Mouse (Mus musculus): Measurements from ENCODE around the gene Ahnak. TPM values are rescaled to one million over a fixed set of nuclear protein-coding genes. Genes with fewer than 3 reads are reported as not detected.

Ahnak gene
- polyA plus RNA-seq, 1 experiment from 2014 or later = 3.5 TPM

DNA sequence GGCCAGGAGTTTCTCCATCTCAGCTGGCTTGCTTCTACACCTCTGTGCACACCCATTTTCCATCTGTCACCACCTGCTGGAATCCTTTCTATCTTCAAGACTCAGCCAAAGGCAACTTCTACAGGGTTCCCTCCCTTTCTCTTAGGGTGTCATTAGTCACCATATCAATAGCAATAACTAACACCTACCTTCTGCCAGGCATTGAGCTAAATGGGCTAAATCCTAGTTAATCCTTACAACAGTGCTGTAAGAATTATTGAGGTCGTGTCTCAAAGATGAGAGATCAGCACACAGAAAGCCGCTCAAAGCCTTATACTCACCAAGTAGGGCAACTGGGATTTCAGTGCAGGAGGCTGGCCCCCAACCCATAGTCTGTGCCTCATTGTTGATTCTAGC lies 112.0 kb downstream of the Ahnak start:
- WGBS = 81% methylated on average over 2 of the region's 2 CpGs
- no peak overlapping the region for H3K27ac ChIP-seq (ENCODE audit: low read depth, low read length)
- H3K9me3 ChIP-seq (ENCODE audit: control insufficient read depth, low read length) = no peaks in the 10 kb centered on the region
- H3K4me3 ChIP-seq (ENCODE audit: low read length) = no peak overlapping the region
- H3K4me2 ChIP-seq (ENCODE audit: low read length) = no peak overlapping the region
- no peaks in the 10 kb centered on the region for H3K27me3 ChIP-seq (replicated peaks; ENCODE audit: control insufficient read depth, insufficient read depth, low read length)
- H3K4me1 ChIP-seq (ENCODE audit: control insufficient read depth, insufficient read depth, low read depth, low read length) = no peaks in the 10 kb centered on the region
- H3K9ac ChIP-seq (ENCODE audit: low read depth, low read length) = no peak overlapping the region
- no peak for ATAC-seq
- no peaks in the 10 kb centered on the region for H3K36me3 ChIP-seq (ENCODE audit: control insufficient read depth, insufficient read depth, low read length)

DNA sequence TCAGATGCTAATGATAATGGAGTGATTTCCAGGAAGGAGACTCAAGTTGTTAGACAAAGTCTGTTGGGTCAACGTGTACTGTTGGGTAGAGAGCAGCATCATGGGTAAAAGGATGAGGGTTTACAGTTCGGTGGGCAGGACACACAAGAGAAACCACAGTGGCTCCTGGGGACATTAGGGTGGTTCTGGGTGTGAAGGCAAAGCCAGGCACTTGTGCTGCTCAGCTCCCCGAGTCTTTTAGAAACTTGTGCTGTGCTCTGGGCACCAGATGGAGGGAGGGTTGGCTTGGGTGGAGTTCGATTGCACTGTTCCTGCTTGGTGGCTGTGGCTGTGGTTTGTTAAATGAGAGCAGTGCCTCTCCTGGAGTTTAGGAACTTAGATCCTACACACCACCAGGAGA lies 114.9 kb downstream of the Ahnak start:
- no peaks in the 10 kb centered on the region for H3K9me3 ChIP-seq (ENCODE audit: control insufficient read depth, low read length)
- 78% methylated on average over 4 of the region's 4 CpGs for WGBS
- H3K36me3 ChIP-seq (ENCODE audit: control insufficient read depth, insufficient read depth, low read length) = no peaks in the 10 kb centered on the region
- H3K9ac ChIP-seq (ENCODE audit: low read depth, low read length) = no peak overlapping the region
- no peak overlapping the region for H3K4me2 ChIP-seq (ENCODE audit: low read length)
- H3K27me3 ChIP-seq (replicated peaks; ENCODE audit: control insufficient read depth, insufficient read depth, low read length) = no peaks in the 10 kb centered on the region
- H3K4me1 ChIP-seq (ENCODE audit: control insufficient read depth, insufficient read depth, low read depth, low read length) = no peaks in the 10 kb centered on the region
- no peak overlapping the region for H3K4me3 ChIP-seq (ENCODE audit: low read length)
- H3K27ac ChIP-seq (ENCODE audit: low read depth, low read length) = no peak overlapping the region
- no peak for ATAC-seq

DNA sequence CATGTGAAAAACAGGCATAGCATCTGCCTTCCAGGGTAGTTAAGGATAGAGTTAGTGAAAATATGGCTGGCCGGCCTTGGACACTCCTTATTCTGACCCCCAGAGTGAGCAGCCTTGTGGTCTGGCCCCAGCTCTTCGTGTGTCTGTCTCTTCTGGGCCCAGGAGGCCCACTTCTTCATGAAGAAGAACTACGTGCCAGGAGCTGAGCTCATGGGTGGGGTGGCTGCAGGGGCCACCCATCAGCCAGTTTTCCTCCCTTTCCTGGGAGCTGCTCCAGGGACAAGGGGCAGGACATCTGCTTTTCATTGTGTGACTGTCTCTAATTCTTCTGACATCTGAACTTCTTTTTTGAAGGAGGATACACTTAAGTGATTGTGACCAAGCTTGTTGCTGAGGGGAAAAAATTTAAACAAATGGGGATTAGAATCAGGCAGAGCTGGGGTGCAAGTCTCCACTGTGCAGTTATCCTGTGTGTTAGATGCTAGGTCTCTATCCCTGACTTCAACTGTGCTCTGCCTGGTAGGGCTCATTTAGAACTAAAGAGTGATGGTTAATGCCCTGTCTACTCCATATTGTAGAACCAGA lies 116.1 kb downstream of the Ahnak start:
- Histone ChIP-seq H3K9me3 (ENCODE audit: control insufficient read depth, low read length) (no peaks in the 10 kb centered on the region), H3K27me3 (replicated peaks; ENCODE audit: control insufficient read depth, insufficient read depth, low read length) (no peaks in the 10 kb centered on the region), H3K27ac (ENCODE audit: low read depth, low read length) (no peak overlapping the region), H3K9ac (ENCODE audit: low read depth, low read length) (no peak overlapping the region), H3K36me3 (ENCODE audit: control insufficient read depth, insufficient read depth, low read length) (no peaks in the 10 kb centered on the region), H3K4me3 (ENCODE audit: low read length) (no peak overlapping the region), H3K4me1 (ENCODE audit: control insufficient read depth, insufficient read depth, low read depth, low read length) (no peaks in the 10 kb centered on the region), H3K4me2 (ENCODE audit: low read length) (no peak overlapping the region)
- WGBS = 75% methylated on average over 3 of the region's 3 CpGs
- no peak for ATAC-seq

DNA sequence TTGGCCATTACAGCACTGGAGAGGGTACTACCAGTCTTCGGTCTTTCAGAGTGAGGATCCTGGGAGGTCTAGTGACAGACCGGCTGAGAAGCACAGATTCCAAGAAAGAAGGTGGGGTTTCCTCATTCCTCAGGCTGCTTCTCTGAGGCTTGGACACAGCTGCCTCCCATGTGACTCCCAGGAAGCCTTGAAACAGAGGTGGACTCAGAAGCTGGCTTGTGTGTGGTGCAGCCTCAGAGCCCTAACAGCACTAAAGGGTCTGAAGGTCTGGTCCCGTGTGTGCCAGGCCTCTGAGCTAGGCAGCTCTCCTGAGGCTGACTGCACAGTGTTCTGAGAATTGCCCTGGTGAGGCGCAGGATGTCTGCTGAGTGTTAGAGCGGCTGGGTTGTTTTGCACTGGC lies 117.0 kb downstream of the Ahnak start:
- no peak overlapping the region for H3K4me3 ChIP-seq (ENCODE audit: low read length)
- 73% methylated on average over 5 of the region's 5 CpGs for WGBS
- H3K4me1 ChIP-seq (ENCODE audit: control insufficient read depth, insufficient read depth, low read depth, low read length) = no peaks in the 10 kb centered on the region
- H3K27me3 ChIP-seq (replicated peaks; ENCODE audit: control insufficient read depth, insufficient read depth, low read length) = no peaks in the 10 kb centered on the region
- no peaks in the 10 kb centered on the region for H3K36me3 ChIP-seq (ENCODE audit: control insufficient read depth, insufficient read depth, low read length)
- no peak overlapping the region for H3K4me2 ChIP-seq (ENCODE audit: low read length)
- no peak for ATAC-seq
- no peaks in the 10 kb centered on the region for H3K9me3 ChIP-seq (ENCODE audit: control insufficient read depth, low read length)
- H3K9ac ChIP-seq (ENCODE audit: low read depth, low read length) = no peak overlapping the region
- H3K27ac ChIP-seq (ENCODE audit: low read depth, low read length) = no peak overlapping the region

DNA sequence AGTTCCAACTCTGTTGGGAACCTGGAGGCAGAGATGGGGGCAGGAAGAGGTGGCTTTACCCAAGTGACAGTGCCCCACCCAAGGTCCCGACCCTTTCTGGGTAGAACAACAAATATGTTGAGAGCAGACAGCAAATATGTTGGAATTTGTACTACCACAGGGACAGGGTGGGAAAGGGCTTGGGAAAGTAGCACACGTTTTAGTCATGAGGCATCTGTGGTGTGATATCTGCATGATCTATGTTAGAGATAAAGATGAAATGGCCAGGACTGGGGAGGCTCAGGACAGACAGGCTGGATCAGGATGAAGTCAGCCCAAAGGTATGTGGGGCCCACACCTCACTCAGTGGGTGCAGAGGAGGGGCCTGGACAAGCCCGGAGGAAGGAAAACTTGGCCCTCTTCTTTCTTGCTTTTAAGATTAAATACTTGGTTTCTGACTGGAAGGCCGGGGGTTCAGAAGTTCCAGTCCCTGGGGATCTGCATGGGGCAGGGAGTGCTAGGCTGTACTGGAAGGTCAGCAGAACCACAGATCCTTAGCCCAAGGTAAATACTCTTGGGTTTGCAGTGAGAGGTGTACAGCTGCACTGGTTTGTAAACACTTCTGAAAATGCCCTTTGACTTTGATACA lies 117.8 kb downstream of the Ahnak start:
- Histone ChIP-seq H3K9me3 (ENCODE audit: control insufficient read depth, low read length) (no peaks in the 10 kb centered on the region), H3K4me1 (ENCODE audit: control insufficient read depth, insufficient read depth, low read depth, low read length) (no peaks in the 10 kb centered on the region), H3K36me3 (ENCODE audit: control insufficient read depth, insufficient read depth, low read length) (no peaks in the 10 kb centered on the region), H3K4me3 (ENCODE audit: low read length) (no peak overlapping the region), H3K27me3 (replicated peaks; ENCODE audit: control insufficient read depth, insufficient read depth, low read length) (no peaks in the 10 kb centered on the region), H3K4me2 (ENCODE audit: low read length) (no peak overlapping the region), H3K27ac (ENCODE audit: low read depth, low read length) (no peak overlapping the region), H3K9ac (ENCODE audit: low read depth, low read length) (no peak overlapping the region)
- 65% methylated on average over 4 of the region's 4 CpGs for WGBS
- no peak for ATAC-seq

DNA sequence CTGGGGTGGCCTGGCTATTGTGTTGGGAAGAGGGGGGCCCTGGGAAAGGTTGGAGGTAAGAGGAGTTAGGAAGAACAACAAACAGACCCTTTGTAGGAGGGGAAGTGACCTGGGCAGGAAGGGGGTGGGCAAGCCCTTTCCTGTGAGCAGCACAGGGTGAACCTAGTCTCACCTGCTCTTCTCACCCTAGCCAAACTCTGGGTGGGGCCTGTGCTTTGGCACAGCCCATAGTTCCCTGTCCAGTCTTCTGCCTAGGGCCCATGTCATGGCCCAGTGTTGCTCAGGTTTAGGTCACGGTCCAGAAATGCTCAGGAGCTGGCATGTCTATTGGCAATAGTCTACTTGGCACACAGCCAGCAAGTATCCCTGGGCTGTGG lies 118.3 kb downstream of the Ahnak start:
- peaks cover 3% of the 10 kb centered on the region; the same call in 1 of the 2 replicates for H3K36me3 ChIP-seq (ENCODE audit: control insufficient read depth, insufficient read depth, low read length)
- H3K4me3 ChIP-seq (ENCODE audit: low read length) = no peak overlapping the region
- H3K27ac ChIP-seq (ENCODE audit: low read depth, low read length) = no peak overlapping the region
- H3K9ac ChIP-seq (ENCODE audit: low read depth, low read length) = no peak overlapping the region
- WGBS = 50% methylated on average over 1 of the region's 1 CpGs
- H3K9me3 ChIP-seq (ENCODE audit: control insufficient read depth, low read length) = no peaks in the 10 kb centered on the region
- no peak for ATAC-seq
- no peak overlapping the region for H3K4me2 ChIP-seq (ENCODE audit: low read length)
- H3K27me3 ChIP-seq (replicated peaks; ENCODE audit: control insufficient read depth, insufficient read depth, low read length) = no peaks in the 10 kb centered on the region
- no peaks in the 10 kb centered on the region for H3K4me1 ChIP-seq (ENCODE audit: control insufficient read depth, insufficient read depth, low read depth, low read length)

GRCm38 (mm10) chr19:9108536-9108935 lies 119.5 kb downstream of the Ahnak start:
- Histone ChIP-seq H3K4me3 (ENCODE audit: low read length) (no peak overlapping the region), H3K9ac (ENCODE audit: low read depth, low read length) (no peak overlapping the region), H3K9me3 (ENCODE audit: control insufficient read depth, low read length) (no peaks in the 10 kb centered on the region), H3K4me1 (ENCODE audit: control insufficient read depth, insufficient read depth, low read depth, low read length) (no peaks in the 10 kb centered on the region), H3K27ac (ENCODE audit: low read depth, low read length) (no peak overlapping the region), H3K36me3 (ENCODE audit: control insufficient read depth, insufficient read depth, low read length) (peaks cover 5% of the 10 kb centered on the region; the same call in 1 of the 2 replicates), H3K27me3 (replicated peaks; ENCODE audit: control insufficient read depth, insufficient read depth, low read length) (no peaks in the 10 kb centered on the region), H3K4me2 (ENCODE audit: low read length) (no peak overlapping the region)
- WGBS = 94% methylated on average over 1 of the region's 1 CpGs
- no peak for ATAC-seq

DNA sequence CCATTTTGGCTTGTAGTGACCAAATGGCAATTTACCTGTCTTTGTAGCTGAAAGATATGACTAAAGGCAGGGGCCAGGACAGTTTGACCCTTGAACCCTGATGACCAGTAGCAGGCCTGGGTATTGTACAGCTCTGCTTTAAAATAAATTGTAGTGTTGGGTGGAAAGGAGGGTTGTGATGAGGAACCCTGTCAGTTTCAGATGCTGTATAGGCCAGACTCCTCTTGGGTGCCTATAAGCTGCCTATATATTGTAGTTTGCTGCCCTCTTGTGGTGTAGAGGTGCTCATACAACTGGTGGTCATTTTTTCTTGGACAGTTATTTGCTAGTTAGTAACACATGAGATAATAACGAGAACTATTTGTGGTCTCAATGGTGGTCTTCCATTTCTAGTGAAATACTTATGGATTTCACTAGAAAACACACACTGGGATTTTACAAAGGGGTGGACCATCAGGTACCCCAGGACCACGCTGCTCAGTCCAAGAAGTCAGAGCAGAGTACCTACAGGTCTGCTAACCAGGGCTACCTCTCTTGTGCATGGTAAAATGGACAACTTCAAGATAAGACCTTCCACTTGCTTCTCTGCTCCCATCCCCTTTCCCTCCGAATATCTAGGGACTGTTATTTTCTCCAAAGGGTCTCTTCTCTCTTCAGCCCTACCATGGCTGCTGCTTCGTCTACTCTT lies 121.2 kb downstream of the Ahnak start:
- Histone ChIP-seq H3K4me3 (ENCODE audit: low read length) (no peak overlapping the region), H3K4me1 (ENCODE audit: control insufficient read depth, insufficient read depth, low read depth, low read length) (no peaks in the 10 kb centered on the region), H3K27ac (ENCODE audit: low read depth, low read length) (no peak overlapping the region), H3K27me3 (replicated peaks; ENCODE audit: control insufficient read depth, insufficient read depth, low read length) (no peaks in the 10 kb centered on the region), H3K9me3 (ENCODE audit: control insufficient read depth, low read length) (no peaks in the 10 kb centered on the region), H3K4me2 (ENCODE audit: low read length) (no peak overlapping the region), H3K9ac (ENCODE audit: low read depth, low read length) (no peak overlapping the region), H3K36me3 (ENCODE audit: control insufficient read depth, insufficient read depth, low read length) (peaks cover 5% of the 10 kb centered on the region; the same call in 1 of the 2 replicates)
- peak; percentile 92 for ATAC-seq
- WGBS = 53% methylated on average over 4 of the region's 4 CpGs

- H3K4me2 ChIP-seq (ENCODE audit: low read length) = no peak overlapping the region
- no peaks in the 10 kb centered on the region for H3K27me3 ChIP-seq (replicated peaks; ENCODE audit: control insufficient read depth, insufficient read depth, low read length)
- WGBS = 80% methylated on average over 8 of the region's 8 CpGs
- no peak for ATAC-seq
- H3K4me1 ChIP-seq (ENCODE audit: control insufficient read depth, insufficient read depth, low read depth, low read length) = no peaks in the 10 kb centered on the region
- H3K4me3 ChIP-seq (ENCODE audit: low read length) = no peak overlapping the region
- no peak overlapping the region for H3K27ac ChIP-seq (ENCODE audit: low read depth, low read length)
- H3K36me3 ChIP-seq (ENCODE audit: control insufficient read depth, insufficient read depth, low read length) = peaks cover 5% of the 10 kb centered on the region; the same call in 1 of the 2 replicates
- no peak overlapping the region for H3K9ac ChIP-seq (ENCODE audit: low read depth, low read length)
- H3K9me3 ChIP-seq (ENCODE audit: control insufficient read depth, low read length) = no peaks in the 10 kb centered on the region
Observed at GRCm38 (mm10) chr19:9112043-9112442, 123.0 kb downstream of the Ahnak start.

All from hindbrain, embryonic 16.5 days (tissue).